Mouse (Mus musculus) lung, adult 2 months (tissue): ENCODE data around the gene Serhl.

Experiments used
- CTCF ChIP-seq: fragments of 200-500 bp; IDR thresholded peaks from 2 replicates; pipeline ENCODE4 v1.5.1; 2011; ENCODE audit warnings: mild to moderate bottlenecking, low read length, control low read depth; ENCODE audit not compliant: insufficient read depth
- POLR2A ChIP-seq: fragments of 200-500 bp; IDR thresholded peaks from 2 replicates; pipeline ENCODE4 v1.6.1; 2011; ENCODE audit warnings: low read depth, mild to moderate bottlenecking, control low read depth, low read length, borderline replicate concordance; ENCODE audit errors: extremely low read depth

DNA sequence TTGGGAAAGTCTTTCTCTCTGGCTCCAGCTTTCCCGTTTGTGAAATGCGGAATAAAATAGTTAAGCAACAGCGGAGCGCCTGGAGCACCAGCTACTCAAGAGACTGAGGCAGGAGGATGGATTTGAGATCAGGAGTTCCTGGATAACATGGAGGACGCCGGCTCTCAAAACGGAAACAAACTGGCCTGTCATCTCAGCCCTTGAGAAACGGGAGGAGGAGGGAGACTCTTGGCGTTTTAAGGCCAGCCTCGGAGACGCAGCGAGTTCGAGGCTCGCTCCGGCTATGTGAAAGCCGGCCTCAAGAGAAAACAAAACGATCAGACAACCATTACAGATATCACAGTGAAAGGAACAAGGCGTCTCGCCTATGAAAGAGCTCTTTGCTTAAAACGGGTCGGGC, 59.1 kb downstream of the Serhl start:
- TF ChIP-seq CTCF (no peak), POLR2A (no peak)
